Mouse (Mus musculus) midbrain, embryonic 14.5 days (tissue): ENCODE data around the gene Cnot2. TPM values are rescaled to one million over a fixed set of nuclear protein-coding genes. Genes with fewer than 3 reads are reported as not detected.
A peak's percentile ranks its signal among the peaks of the same experiment; 100 is the strongest.

ENCODE experiments used
- ATAC-seq: fragments of 200-750 bp; cut with Nextera tagmentation; 2 replicates; pipeline ENCODE4 v1.8.0; 2017; ENCODE audit warnings: moderate number of reproducible peaks, moderate library complexity; ENCODE audit not compliant: low FRiP score, low TSS enrichment
- DNase-seq: peaks from one replicate; pipeline ENCODE4 v3.0.0-alpha.2; 2015
- H3K27ac ChIP-seq: fragments of 300-500 bp; sonication (generic); replicated peaks from 2 replicates; pipeline ENCODE4 v1.5.1; 2014; ENCODE audit warnings: mild to moderate bottlenecking, low read depth, low read length, moderate library complexity
- H3K27me3 ChIP-seq: fragments of 300-500 bp; sonication (generic); 2 replicates; pipeline ENCODE4 v1.6.1; 2014; ENCODE audit warnings: low read length, control low read depth, mixed read lengths; ENCODE audit not compliant: control insufficient read depth, insufficient read depth
- H3K36me3 ChIP-seq: fragments of 300-500 bp; sonication (generic); 2 replicates; pipeline ENCODE4 v1.6.1; 2014; ENCODE audit warnings: low read length, control low read depth; ENCODE audit not compliant: control insufficient read depth, insufficient read depth
- H3K4me1 ChIP-seq: fragments of 300-500 bp; sonication (generic); 2 replicates; pipeline ENCODE4 v1.6.1; 2014; ENCODE audit warnings: mild to moderate bottlenecking, antibody characterized with exemption, low read length, control low read depth; ENCODE audit not compliant: control insufficient read depth, insufficient read depth
- H3K4me2 ChIP-seq: fragments of 300-500 bp; sonication (generic); 2 replicates; pipeline ENCODE4 v1.6.1; 2014; ENCODE audit warnings: mild to moderate bottlenecking, low read length, moderate library complexity
- H3K4me3 ChIP-seq: fragments of 300-500 bp; sonication (generic); replicated peaks from 2 replicates; pipeline ENCODE4 v1.5.1; 2014; ENCODE audit warnings: low read depth, low read length
- H3K9ac ChIP-seq: fragments of 300-500 bp; sonication (generic); replicated peaks from 2 replicates; pipeline ENCODE4 v1.6.1; 2014; ENCODE audit warnings: mild to moderate bottlenecking, low read length, moderate library complexity
- H3K9me3 ChIP-seq: fragments of 300-500 bp; sonication (generic); 2 replicates; pipeline ENCODE4 v1.6.1; 2016; ENCODE audit warnings: low read length, control low read depth, mixed read lengths; ENCODE audit not compliant: control insufficient read depth
- WGBS: fragments of 180-500 bp; shearing (Covaris S2); extraction: QIAGEN DNeasy Blood & Tissue Kit; methylation state at CpG from one replicate; pipeline ENCODE4 v1.1.7; 2014; 5-methylcytosine and 5-hydroxymethylcytosine counted together
- polyA plus RNA-seq: library from polyadenylated mRNA; unstranded; fragments of >200 nt; fragmentation: Nextera tagmentation; extraction: Ambion mirVana; gene quantifications from 2 replicates; pipeline ENCODE4 v1.2.1, GENCODE M21; 2014

Gene Cnot2
- polyA plus RNA-seq, 1 experiment from 2014 or later = 122 TPM

GRCm38 (mm10) chr10:116480988-116481387, 100.3 kb downstream of the Cnot2 start:
- no peaks in the 10 kb centered on the region for H3K9me3 ChIP-seq

GRCm38 (mm10) chr10:116476559-116476958, 104.8 kb downstream of the Cnot2 start:
- H3K27ac ChIP-seq = no peak overlapping the region
- no peaks in the 10 kb centered on the region for H3K9me3 ChIP-seq
- no peaks in the 10 kb centered on the region for H3K27me3 ChIP-seq
- ATAC-seq (no peak), DNase-seq (no peak)
- peaks cover 4% of the 10 kb centered on the region; the same call in 1 of the 2 replicates for H3K36me3 ChIP-seq
- 91% methylated on average over 3 of the region's 3 CpGs for WGBS
- no peak overlapping the region for H3K4me3 ChIP-seq
- H3K4me2 ChIP-seq = no peak overlapping the region
- H3K4me1 ChIP-seq = peaks cover 14% of the 10 kb centered on the region
- no peak overlapping the region for H3K9ac ChIP-seq

More at GRCm38 (mm10) chr10:116480988-116481387, 100.3 kb downstream of the Cnot2 start:
- Histone ChIP-seq H3K9ac (no peak overlapping the region), H3K36me3 (peaks cover 36% of the 10 kb centered on the region), H3K27me3 (no peaks in the 10 kb centered on the region), H3K4me1 (no peaks in the 10 kb centered on the region), H3K27ac (no peak overlapping the region), H3K4me2 (no peak overlapping the region), H3K4me3 (no peak overlapping the region)
- ATAC-seq = no peak
- DNase-seq = no peak
- WGBS = 89% methylated on average over 5 of the region's 5 CpGs

- WGBS = 78% methylated on average over 6 of the region's 6 CpGs
- DNase-seq = no peak
- Histone ChIP-seq H3K27ac (no peak overlapping the region), H3K9ac (no peak overlapping the region), H3K4me1 (peaks cover 14% of the 10 kb centered on the region), H3K4me2 (no peak overlapping the region), H3K27me3 (no peaks in the 10 kb centered on the region), H3K4me3 (no peak overlapping the region), H3K9me3 (no peaks in the 10 kb centered on the region), H3K36me3 (peaks cover 3% of the 10 kb centered on the region; the same call in 1 of the 2 replicates)
- no peak for ATAC-seq
Observed at GRCm38 (mm10) chr10:116475725-116476124, 105.6 kb downstream of the Cnot2 start.

GRCm38 (mm10) chr10:116473759-116474549, 107.4 kb downstream of the Cnot2 start, which contains the start of gene Kcnmb4:
TSS of gene Kcnmb4 (minus strand) at chr10:116473878.
- peak within 1 kb of the TSS; percentile 84 for H3K4me2 ChIP-seq
- H3K4me3 ChIP-seq = peak within 1 kb of the TSS; percentile 69
- peak; percentile 81 for DNase-seq
- peak within 1 kb of the TSS; percentile 85 for H3K9ac ChIP-seq
- ATAC-seq = peak; percentile 90
- no peaks in the 10 kb centered on the region for H3K36me3 ChIP-seq
- under 1% methylated on average over 65 of the region's 92 CpGs for WGBS
- H3K27me3 ChIP-seq = no peaks in the 10 kb centered on the region
- H3K4me1 ChIP-seq = peaks cover 14% of the 10 kb centered on the region
- peak within 1 kb of the TSS; percentile 95 for H3K27ac ChIP-seq
- H3K9me3 ChIP-seq = no peaks in the 10 kb centered on the region

- ATAC-seq (peak; percentile 82), DNase-seq (peak; percentile 86)
- H3K9me3 ChIP-seq = no peaks in the 10 kb centered on the region
- H3K27me3 ChIP-seq = no peaks in the 10 kb centered on the region
- H3K9ac ChIP-seq = peak overlapping the region; percentile 85
- under 1% methylated on average over 69 of the region's 78 CpGs for WGBS
- peaks cover 14% of the 10 kb centered on the region for H3K4me1 ChIP-seq
- H3K27ac ChIP-seq = peak overlapping the region; percentile 95
- H3K4me3 ChIP-seq = peak overlapping the region; percentile 69
- H3K36me3 ChIP-seq = no peaks in the 10 kb centered on the region
- peak overlapping the region; percentile 84 for H3K4me2 ChIP-seq
Observed at GRCm38 (mm10) chr10:116473071-116473758, 108.1 kb downstream of the Cnot2 start.

- H3K27me3 ChIP-seq = no peaks in the 10 kb centered on the region
- H3K9me3 ChIP-seq = no peaks in the 10 kb centered on the region
- ATAC-seq (no peak), DNase-seq (no peak)
- no peaks in the 10 kb centered on the region for H3K36me3 ChIP-seq
- H3K4me2 ChIP-seq = peak overlapping the region; percentile 84
- 9% methylated on average over 5 of the region's 5 CpGs for WGBS
- H3K9ac ChIP-seq = peak overlapping the region; percentile 85
- H3K4me3 ChIP-seq = peak overlapping the region; percentile 69
- peaks cover 14% of the 10 kb centered on the region for H3K4me1 ChIP-seq
- H3K27ac ChIP-seq = 0 out of 2 replicates have a peak overlapping the region, but pooled peaks have one; percentile 95
Observed at GRCm38 (mm10) chr10:116472579-116472978, 108.7 kb downstream of the Cnot2 start.

GRCm38 (mm10) chr10:116470306-116470925, 110.9 kb downstream of the Cnot2 start:
- DNase-seq (no peak), ATAC-seq (no peak)
- no peak overlapping the region for H3K4me2 ChIP-seq
- no peaks in the 10 kb centered on the region for H3K9me3 ChIP-seq
- H3K4me3 ChIP-seq = no peak overlapping the region
- H3K27ac ChIP-seq = no peak overlapping the region
- H3K27me3 ChIP-seq = no peaks in the 10 kb centered on the region
- peaks cover 14% of the 10 kb centered on the region for H3K4me1 ChIP-seq
- H3K36me3 ChIP-seq = no peaks in the 10 kb centered on the region
- WGBS = 80% methylated on average over 11 of the region's 11 CpGs
- no peak overlapping the region for H3K9ac ChIP-seq

GRCm38 (mm10) chr10:116468094-116468493, 113.2 kb downstream of the Cnot2 start:
- no peak for DNase-seq
- no peak overlapping the region for H3K4me2 ChIP-seq

More at GRCm38 (mm10) chr10:116468094-116468493, 113.2 kb downstream of the Cnot2 start:
- no peak overlapping the region for H3K9ac ChIP-seq
- no peaks in the 10 kb centered on the region for H3K27me3 ChIP-seq
- H3K4me3 ChIP-seq = no peak overlapping the region
- no peaks in the 10 kb centered on the region for H3K36me3 ChIP-seq
- WGBS = 87% methylated on average over 5 of the region's 5 CpGs
- H3K27ac ChIP-seq = no peak overlapping the region
- H3K9me3 ChIP-seq = 0 out of 2 replicates have a peak, but pooled peaks cover 7% of the 10 kb centered on the region
- ATAC-seq = no peak
- peaks cover 14% of the 10 kb centered on the region for H3K4me1 ChIP-seq
